Mouse (Mus musculus) heart, postnatal 0 days (tissue): ENCODE measurements at regions not wholly inside any gene's neighbourhood (a gene's known extent, or its start where the extent isn't known, plus 50 kb on each side); places are given as distances from the start of the nearest gene placed in this dataset.

ENCODE experiments used
- ATAC-seq: fragments of 200-750 bp; cut with Nextera tagmentation; 2 replicates; pipeline ENCODE4 v1.8.0; 2017; ENCODE audit warnings: low read depth, moderate number of reproducible peaks, moderate library complexity; ENCODE audit not compliant: insufficient read depth
- DNase-seq: peaks from one replicate; pipeline ENCODE4 v3.0.0-alpha.2; 2016; ENCODE audit warnings: low spot score
- H3K27ac ChIP-seq: fragments of 300-500 bp; sonication (generic); 2 replicates; pipeline ENCODE4 v1.5.1; 2014; ENCODE audit warnings: low read depth, mild to moderate bottlenecking
- H3K27me3 ChIP-seq: fragments of 300-500 bp; sonication (generic); 2 replicates; pipeline ENCODE4 v1.6.1; 2014; ENCODE audit warnings: low read length, mixed read lengths; ENCODE audit not compliant: control insufficient read depth, insufficient read depth
- H3K36me3 ChIP-seq: fragments of 300-500 bp; sonication (generic); replicated peaks from 2 replicates; pipeline ENCODE4 v1.6.1; 2014; ENCODE audit warnings: low read length, mixed read lengths; ENCODE audit not compliant: control insufficient read depth, insufficient read depth
- H3K4me1 ChIP-seq: fragments of 300-500 bp; sonication (generic); 2 replicates; pipeline ENCODE4 v1.6.1; 2014; ENCODE audit warnings: antibody characterized with exemption; ENCODE audit not compliant: control insufficient read depth, insufficient read depth
- H3K4me2 ChIP-seq: fragments of 300-500 bp; sonication (generic); 2 replicates; pipeline ENCODE4 v1.6.1; 2014; ENCODE audit warnings: low read depth, mild to moderate bottlenecking, low read length, moderate library complexity
- H3K4me3 ChIP-seq: fragments of 300-500 bp; sonication (generic); 2 replicates; pipeline ENCODE4 v1.5.1; 2014; ENCODE audit warnings: low read depth, low read length
- H3K9ac ChIP-seq: fragments of 300-500 bp; sonication (generic); replicated peaks from 2 replicates; pipeline ENCODE4 v1.6.1; 2014; ENCODE audit warnings: low read depth, low read length, mixed read lengths
- H3K9me3 ChIP-seq: fragments of 300-500 bp; sonication (generic); replicated peaks from 2 replicates; pipeline ENCODE4 v1.6.1; 2016; ENCODE audit warnings: low read length; ENCODE audit not compliant: control insufficient read depth
- CTCF ChIP-seq: IDR thresholded peaks from 2 replicates; pipeline ENCODE4 v1.5.1; 2016; ENCODE audit warnings: antibody characterized with exemption, control low read depth, low read depth
- EP300 ChIP-seq: IDR thresholded peaks from 2 replicates; pipeline ENCODE4 v1.6.1; 2016; ENCODE audit warnings: antibody characterized with exemption, low read depth
- WGBS: fragments of 180-500 bp; shearing (Covaris S2); extraction: QIAGEN DNeasy Blood & Tissue Kit; methylation state at CpG from one replicate; pipeline ENCODE4 v1.1.7; 2014; 5-methylcytosine and 5-hydroxymethylcytosine counted together

- 69% methylated on average over 3 of the region's 3 CpGs for WGBS
- H3K9me3 ChIP-seq = 0 out of 2 replicates have a peak, but pooled peaks cover 5% of the 10 kb centered on the region
- H3K4me2 ChIP-seq = no peak overlapping the region
- ATAC-seq = no peak
- no peaks in the 10 kb centered on the region for H3K4me1 ChIP-seq
- TF ChIP-seq CTCF (no peak), EP300 (no peak)
- no peaks in the 10 kb centered on the region for H3K36me3 ChIP-seq
- no peak for DNase-seq
- H3K27ac ChIP-seq = no peak overlapping the region
- no peak overlapping the region for H3K9ac ChIP-seq
- no peaks in the 10 kb centered on the region for H3K27me3 ChIP-seq
- H3K4me3 ChIP-seq = no peak overlapping the region
Observed at GRCm38 (mm10) chr15:10790862-10791497, 76.6 kb upstream of the Rai14 start.

- H3K9me3 ChIP-seq = 0 out of 2 replicates have a peak, but pooled peaks cover 5% of the 10 kb centered on the region
- no peak for ATAC-seq
- no peaks in the 10 kb centered on the region for H3K36me3 ChIP-seq
- no peak overlapping the region for H3K4me2 ChIP-seq
- 55% methylated on average over 3 of the region's 3 CpGs for WGBS
- TF ChIP-seq EP300 (no peak), CTCF (no peak)
- no peak overlapping the region for H3K27ac ChIP-seq
- no peak overlapping the region for H3K4me3 ChIP-seq
- DNase-seq = no peak
- H3K4me1 ChIP-seq = no peaks in the 10 kb centered on the region
- H3K9ac ChIP-seq = no peak overlapping the region
- H3K27me3 ChIP-seq = no peaks in the 10 kb centered on the region
Observed at GRCm38 (mm10) chr15:10791516-10792112, 77.2 kb upstream of the Rai14 start.

- H3K4me2 ChIP-seq = no peak overlapping the region
- H3K9ac ChIP-seq = no peak overlapping the region
- no peak overlapping the region for H3K27ac ChIP-seq
- WGBS = 78% methylated on average over 7 of the region's 7 CpGs
- no peak overlapping the region for H3K4me3 ChIP-seq
- no peaks in the 10 kb centered on the region for H3K4me1 ChIP-seq
- DNase-seq = no peak
- 0 out of 2 replicates have a peak, but pooled peaks cover 5% of the 10 kb centered on the region for H3K9me3 ChIP-seq
- no peaks in the 10 kb centered on the region for H3K27me3 ChIP-seq
- no peak for TF ChIP-seq EP300
- no peak for TF ChIP-seq CTCF
- ATAC-seq = no peak
- no peaks in the 10 kb centered on the region for H3K36me3 ChIP-seq
Observed at GRCm38 (mm10) chr15:10792156-10792555, 77.7 kb upstream of the Rai14 start.

DNA sequence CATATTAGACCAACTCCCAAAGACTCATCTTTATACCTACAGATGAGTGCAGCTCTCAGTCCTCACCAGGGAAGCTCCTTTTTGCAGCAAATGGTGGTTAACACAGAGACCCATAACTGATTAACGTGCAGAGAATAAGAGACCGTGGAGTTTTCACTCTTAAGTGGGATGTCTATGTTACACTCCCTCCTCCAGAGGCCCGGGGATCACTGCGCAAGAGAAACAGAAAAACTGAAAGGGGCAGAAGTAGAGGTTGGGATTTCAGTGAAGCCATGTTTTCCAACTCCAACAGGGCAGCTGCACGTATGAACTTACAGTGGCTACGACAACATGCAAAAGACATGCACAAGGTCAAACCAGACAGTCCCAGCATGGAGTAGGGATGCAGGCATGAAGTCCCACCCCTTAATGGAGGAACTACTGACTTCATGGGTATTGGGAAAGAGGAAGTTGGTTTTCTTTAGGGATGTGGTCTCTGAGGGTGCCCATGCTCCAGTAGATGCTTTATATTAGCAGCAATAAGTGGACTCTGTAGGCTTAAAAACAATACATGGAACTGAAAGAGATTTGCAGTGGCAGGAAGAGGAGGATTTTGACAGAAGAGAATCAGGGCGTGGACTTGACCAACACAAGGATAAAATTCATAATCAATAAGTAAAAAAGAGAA is 80.8 kb upstream of the Rai14 start:
- no peak for DNase-seq
- no peaks in the 10 kb centered on the region for H3K9me3 ChIP-seq
- TF ChIP-seq CTCF (no peak), EP300 (no peak)
- no peak overlapping the region for H3K4me2 ChIP-seq
- no peaks in the 10 kb centered on the region for H3K36me3 ChIP-seq
- 84% methylated on average over 7 of the region's 7 CpGs for WGBS
- no peak for ATAC-seq
- no peaks in the 10 kb centered on the region for H3K27me3 ChIP-seq
- no peak overlapping the region for H3K27ac ChIP-seq
- no peak overlapping the region for H3K9ac ChIP-seq
- H3K4me1 ChIP-seq = no peaks in the 10 kb centered on the region
- H3K4me3 ChIP-seq = no peak overlapping the region

- DNase-seq = no peak
- no peak for TF ChIP-seq EP300
- no peak for TF ChIP-seq CTCF
- H3K4me3 ChIP-seq = no peak overlapping the region
- no peaks in the 10 kb centered on the region for H3K27me3 ChIP-seq
- H3K9me3 ChIP-seq = no peaks in the 10 kb centered on the region
- H3K36me3 ChIP-seq = no peaks in the 10 kb centered on the region
- ATAC-seq = no peak
- no peaks in the 10 kb centered on the region for H3K4me1 ChIP-seq
- H3K4me2 ChIP-seq = no peak overlapping the region
- no peak overlapping the region for H3K9ac ChIP-seq
- no peak overlapping the region for H3K27ac ChIP-seq
Observed at GRCm38 (mm10) chr15:10799656-10800055, 85.2 kb upstream of the Rai14 start.
